Mouse (Mus musculus) forebrain, embryonic 11.5 days (tissue): ENCODE data around the gene Agpat1. TPM values are rescaled to one million over a fixed set of nuclear protein-coding genes. Genes with fewer than 3 reads are reported as not detected.

Experiments used
- ATAC-seq: fragments of 200-750 bp; cut with Nextera tagmentation; replicated peaks from 2 replicates; pipeline ENCODE4 v1.8.0; 2017; ENCODE audit warnings: moderate TSS enrichment; ENCODE audit not compliant: low FRiP score
- DNase-seq: peaks from one replicate; pipeline ENCODE4 v3.0.0-alpha.2; 2017; ENCODE audit warnings: low spot score
- H3K27ac ChIP-seq: fragments of 300-500 bp; sonication (generic); 2 replicates; pipeline ENCODE4 v1.5.1; 2014; ENCODE audit warnings: low read depth, low read length
- H3K27me3 ChIP-seq: fragments of 300-500 bp; sonication (generic); 2 replicates; pipeline ENCODE4 v1.6.1; 2014; ENCODE audit warnings: mild to moderate bottlenecking, low read length, mixed read lengths; ENCODE audit not compliant: control insufficient read depth, insufficient read depth
- H3K36me3 ChIP-seq: fragments of 300-500 bp; sonication (generic); 2 replicates; pipeline ENCODE4 v1.6.1; 2014; ENCODE audit warnings: mild to moderate bottlenecking, low read length, moderate library complexity, mixed read lengths; ENCODE audit not compliant: control insufficient read depth, insufficient read depth
- H3K4me1 ChIP-seq: fragments of 300-500 bp; sonication (generic); replicated peaks from 2 replicates; pipeline ENCODE4 v1.6.1; 2014; ENCODE audit warnings: low read length, mixed read lengths; ENCODE audit not compliant: control insufficient read depth, insufficient read depth
- H3K4me2 ChIP-seq: fragments of 300-500 bp; sonication (generic); 2 replicates; pipeline ENCODE4 v1.6.1; 2014; ENCODE audit warnings: low read depth, mild to moderate bottlenecking, low read length, moderate library complexity, mixed read lengths; ENCODE audit not compliant: severe bottlenecking
- H3K4me3 ChIP-seq: fragments of 300-500 bp; sonication (generic); 2 replicates; pipeline ENCODE4 v1.5.1; 2014; ENCODE audit warnings: low read depth, low read length
- H3K9ac ChIP-seq: fragments of 300-500 bp; sonication (generic); 2 replicates; pipeline ENCODE4 v1.6.1; 2014; ENCODE audit warnings: low read length
- H3K9me3 ChIP-seq: fragments of 300-500 bp; sonication (generic); 2 replicates; pipeline ENCODE4 v1.6.1; 2016; ENCODE audit warnings: low read length, mixed read lengths; ENCODE audit not compliant: control insufficient read depth
- WGBS: fragments of 180-500 bp; shearing (Covaris S2); extraction: QIAGEN DNeasy Blood & Tissue Kit; methylation state at CpG from one replicate; pipeline ENCODE4 v1.1.7; 2014; 5-methylcytosine and 5-hydroxymethylcytosine counted together
- polyA plus RNA-seq: library from polyadenylated mRNA; unstranded; fragments of >200 nt; fragmentation: Nextera tagmentation; extraction: Ambion mirVana; gene quantifications from 2 replicates; pipeline ENCODE4 v1.2.1, GENCODE M21; 2014

Agpat1 gene
- polyA plus RNA-seq, 1 experiment from 2014 or later = 93.4 TPM

DNA sequence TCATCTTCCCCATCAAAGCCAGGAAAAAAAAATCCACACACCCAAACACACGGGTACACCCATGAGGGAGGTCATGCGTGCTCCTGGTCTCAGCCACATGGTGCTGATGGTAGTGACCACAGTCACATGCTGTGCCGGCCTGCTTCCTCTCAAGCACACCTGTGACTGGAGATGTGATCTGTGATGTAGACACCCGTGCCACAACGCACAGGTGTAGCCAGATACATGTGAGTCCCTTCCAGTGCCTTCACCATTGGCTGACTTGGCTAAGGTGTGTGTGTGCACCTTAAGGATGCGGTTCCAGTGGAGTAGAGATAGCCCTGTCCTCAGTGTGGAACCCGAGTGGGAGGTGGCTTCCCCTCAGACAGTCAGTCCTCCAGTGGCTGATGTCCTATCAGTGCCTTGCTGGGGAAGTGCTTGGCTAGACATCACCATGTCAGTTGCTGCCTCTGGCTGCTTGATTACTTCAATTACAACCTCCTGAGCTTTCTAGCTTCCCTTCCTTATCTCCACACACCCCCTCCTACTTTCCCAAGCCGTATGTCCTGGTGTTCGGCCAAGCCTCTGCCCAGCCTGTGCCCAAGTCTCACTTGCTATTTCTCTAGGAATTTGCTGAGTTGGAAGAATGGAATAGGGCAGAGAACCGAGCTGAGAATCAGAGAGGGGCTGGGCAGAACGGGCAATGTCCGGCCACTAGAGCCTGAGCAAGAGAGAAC, 55.3 kb downstream of the Agpat1 start:
- H3K4me1 ChIP-seq = peaks cover 3% of the 10 kb centered on the region; the same call in 1 of the 2 replicates
- no peak overlapping the region for H3K4me3 ChIP-seq
- ATAC-seq (no peak), DNase-seq (peak; percentile 46)
- no peaks in the 10 kb centered on the region for H3K9me3 ChIP-seq
- H3K27me3 ChIP-seq = 0 out of 2 replicates have a peak, but pooled peaks cover 2% of the 10 kb centered on the region
- H3K4me2 ChIP-seq = no peak overlapping the region
- no peaks in the 10 kb centered on the region for H3K36me3 ChIP-seq
- no peak overlapping the region for H3K9ac ChIP-seq
- whole genome bisulfite sequencing = 75% methylated on average over 12 of the region's 12 CpGs
- no peak overlapping the region for H3K27ac ChIP-seq

- Histone ChIP-seq H3K4me1 (peaks cover 3% of the 10 kb centered on the region; the same call in 1 of the 2 replicates), H3K27ac (no peak overlapping the region), H3K9ac (no peak overlapping the region), H3K4me2 (no peak overlapping the region), H3K4me3 (no peak overlapping the region), H3K36me3 (no peaks in the 10 kb centered on the region), H3K9me3 (no peaks in the 10 kb centered on the region), H3K27me3 (0 out of 2 replicates have a peak, but pooled peaks cover 2% of the 10 kb centered on the region)
- DNase-seq = no peak
- 67% methylated on average over 3 of the region's 3 CpGs for WGBS
- no peak for ATAC-seq
Measured at GRCm38 (mm10) chr17:34659897-34660214, 55.8 kb downstream of the Agpat1 start.

- no peaks in the 10 kb centered on the region for H3K9me3 ChIP-seq
- H3K9ac ChIP-seq = no peak overlapping the region
- no peaks in the 10 kb centered on the region for H3K36me3 ChIP-seq
- no peak overlapping the region for H3K4me3 ChIP-seq
- DNase-seq = no peak
- 0 out of 2 replicates have a peak, but pooled peaks cover 2% of the 10 kb centered on the region for H3K27me3 ChIP-seq
- 39% methylated on average over 10 of the region's 11 CpGs for WGBS
- no peak overlapping the region for H3K4me2 ChIP-seq
- peaks cover 3% of the 10 kb centered on the region; the same call in 1 of the 2 replicates for H3K4me1 ChIP-seq
- ATAC-seq = no peak
- no peak overlapping the region for H3K27ac ChIP-seq
Measured at GRCm38 (mm10) chr17:34660259-34660820, 56.3 kb downstream of the Agpat1 start.

- Histone ChIP-seq H3K36me3 (no peaks in the 10 kb centered on the region), H3K27ac (no peak overlapping the region), H3K9me3 (no peaks in the 10 kb centered on the region), H3K4me3 (no peak overlapping the region), H3K4me1 (peaks cover 3% of the 10 kb centered on the region; the same call in 1 of the 2 replicates), H3K27me3 (0 out of 2 replicates have a peak, but pooled peaks cover 2% of the 10 kb centered on the region), H3K4me2 (peak overlapping the region; percentile 15; the same call in 1 of the 2 replicates), H3K9ac (no peak overlapping the region)
- peak; percentile 54 for DNase-seq
- WGBS = 13% methylated on average over 19 of the region's 19 CpGs
- no peak for ATAC-seq
Measured at GRCm38 (mm10) chr17:34661121-34661591, 57.1 kb downstream of the Agpat1 start.

DNA sequence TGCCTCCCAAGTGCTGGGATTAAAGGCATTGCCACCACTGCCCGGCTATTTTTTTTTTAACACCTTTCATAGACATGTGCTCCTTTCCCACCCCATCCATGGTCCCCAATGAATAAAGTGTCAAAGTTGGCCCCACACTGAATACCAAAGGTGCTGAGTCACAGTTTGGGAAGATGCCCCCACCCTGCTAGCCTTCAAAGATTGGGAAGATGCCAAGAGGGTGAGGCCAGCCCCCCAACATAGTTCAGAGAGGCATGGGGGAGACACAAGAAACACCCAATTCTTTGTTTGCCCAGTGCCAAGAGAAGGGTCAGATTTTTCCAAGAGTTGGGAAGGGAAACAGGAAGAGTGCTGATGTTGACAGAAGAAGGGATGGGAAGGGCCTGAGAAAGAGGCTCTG, 58.4 kb downstream of the Agpat1 start:
- no peaks in the 10 kb centered on the region; the same call in 1 of the 2 replicates for H3K4me1 ChIP-seq
- H3K9ac ChIP-seq = no peak overlapping the region
- H3K27me3 ChIP-seq = 0 out of 2 replicates have a peak, but pooled peaks cover 2% of the 10 kb centered on the region
- DNase-seq (no peak), ATAC-seq (no peak)
- no peaks in the 10 kb centered on the region for H3K36me3 ChIP-seq
- 74% methylated on average over 1 of the region's 1 CpGs for WGBS
- H3K27ac ChIP-seq = no peak overlapping the region
- H3K4me3 ChIP-seq = no peak overlapping the region
- H3K4me2 ChIP-seq = no peak overlapping the region
- H3K9me3 ChIP-seq = no peaks in the 10 kb centered on the region

- H3K27me3 ChIP-seq = 0 out of 2 replicates have a peak, but pooled peaks cover 2% of the 10 kb centered on the region
- H3K4me2 ChIP-seq = no peak overlapping the region
- no peak overlapping the region for H3K27ac ChIP-seq
- WGBS = 78% methylated on average over 8 of the region's 8 CpGs
- no peak for ATAC-seq
- DNase-seq = no peak
- H3K36me3 ChIP-seq = no peaks in the 10 kb centered on the region
- H3K9me3 ChIP-seq = no peaks in the 10 kb centered on the region; the same call in 1 of the 2 replicates
- H3K9ac ChIP-seq = no peak overlapping the region
- H3K4me1 ChIP-seq = no peaks in the 10 kb centered on the region; the same call in 1 of the 2 replicates
- H3K4me3 ChIP-seq = no peak overlapping the region
Measured at GRCm38 (mm10) chr17:34662978-34663377, 58.9 kb downstream of the Agpat1 start.

Other genes starting within 250 kb of the Agpat1 start
- not detected in 2 replicates for gene Btnl2, start 249.4 kb upstream of the Agpat1 start, polyA plus RNA-seq
- gene Btnl1, start 227.1 kb upstream of the Agpat1 start, polyA plus RNA-seq = not detected in 2 replicates
- gene BC051142, start 205.4 kb upstream of the Agpat1 start, polyA plus RNA-seq = 1.5 and 2.1 TPM in 2 replicates
- not detected in 2 replicates for gene Btnl4, start 126.9 kb upstream of the Agpat1 start, polyA plus RNA-seq
- gene Btnl6, start 86.9 kb upstream of the Agpat1 start, polyA plus RNA-seq = not detected in 2 replicates
- 5.9 and 8.7 TPM in 2 replicates for gene Notch4, start 40.0 kb upstream of the Agpat1 start, polyA plus RNA-seq
- gene Gpsm3, start 14.5 kb upstream of the Agpat1 start, polyA plus RNA-seq = 2.6 and 4.3 TPM in 2 replicates
- 17.8 and 17.9 TPM in 2 replicates for gene Pbx2, start 13.0 kb upstream of the Agpat1 start, polyA plus RNA-seq
- 2.4 and 4.0 TPM in 2 replicates for gene Ager, start 6.4 kb upstream of the Agpat1 start, polyA plus RNA-seq
- gene Rnf5, start 572 bp upstream of the Agpat1 start, polyA plus RNA-seq = 158 and 169 TPM in 2 replicates
- 1.6 and 2.3 TPM in 2 replicates for gene Egfl8, start 11.7 kb downstream of the Agpat1 start, polyA plus RNA-seq
- 26.4 and 29.0 TPM in 2 replicates for gene Ppt2, start 24.2 kb downstream of the Agpat1 start, polyA plus RNA-seq
- gene Prrt1, start 25.3 kb downstream of the Agpat1 start, polyA plus RNA-seq = 2.4 and 2.7 TPM in 2 replicates
- 14.5 and 18.2 TPM in 2 replicates for gene Fkbpl, start 40.5 kb downstream of the Agpat1 start, polyA plus RNA-seq
- gene Atf6b, start 42.9 kb downstream of the Agpat1 start, polyA plus RNA-seq = 79.5 and 82.9 TPM in 2 replicates
- 0.03 TPM in 1 of 2 replicates, not detected in the other for gene Tnxb, start 66.3 kb downstream of the Agpat1 start, polyA plus RNA-seq
- 0.05 TPM in 1 of 2 replicates, not detected in the other for gene C4b, start 139.6 kb downstream of the Agpat1 start, polyA plus RNA-seq
- gene Cyp21a1, start 200.3 kb downstream of the Agpat1 start, polyA plus RNA-seq = not detected in 2 replicates
- 26.3 and 28.3 TPM in 2 replicates for gene Stk19, start 232.7 kb downstream of the Agpat1 start, polyA plus RNA-seq
- gene Dxo, start 232.8 kb downstream of the Agpat1 start, polyA plus RNA-seq = 78.5 and 84.9 TPM in 2 replicates
- gene Skiv2l, start 245.9 kb downstream of the Agpat1 start, polyA plus RNA-seq = 53.1 and 55.1 TPM in 2 replicates
- gene Nelfe, start 246.1 kb downstream of the Agpat1 start, polyA plus RNA-seq = 143 and 144 TPM in 2 replicates